Mouse (Mus musculus): ENCODE measurements around the gene Bod1. TPM values are rescaled to one million over a fixed set of nuclear protein-coding genes. Genes with fewer than 3 reads are reported as not detected.

Gene Bod1
- total RNA-seq (2014; rRNA removed; ENCODE audit: low replicate concordance) = 77.1 and 96.1 TPM in 2 replicates
- polyA plus RNA-seq (2015; fragmentation: Nextera tagmentation; extraction: Ambion mirVana) = 65.6 and 69.9 TPM in 2 replicates

- H3K4me3 ChIP-seq (ENCODE audit: low read depth, low read length) = peak within 1 kb of the TSS; percentile 82
- H3K4me1 ChIP-seq (ENCODE audit: control insufficient read depth, insufficient read depth) = 0 out of 2 replicates have a peak, but pooled peaks cover 8% of the 10 kb centered on the region
- peak; percentile 98 for DNase-seq (ENCODE audit: low spot score)
- peak within 1 kb of the TSS; percentile 85 for H3K4me2 ChIP-seq (ENCODE audit: low read depth, low read length)
- no peaks in the 10 kb centered on the region for H3K27me3 ChIP-seq (ENCODE audit: control insufficient read depth, insufficient read depth, low read length)
- peak; percentile 97 for ATAC-seq (ENCODE audit: insufficient read depth, low read depth)
- under 1% methylated on average over 72 of the region's 76 CpGs for WGBS
- TF ChIP-seq EP300 (IDR thresholded peaks at IDR 0.05; ENCODE audit: low read depth) (no peak), CTCF (IDR thresholded peaks at IDR 0.05; ENCODE audit: low read depth) (no peak)
- no peaks in the 10 kb centered on the region for H3K9me3 ChIP-seq (replicated peaks; ENCODE audit: control insufficient read depth, low read length)
- peak within 1 kb of the TSS; percentile 80 for H3K9ac ChIP-seq (replicated peaks; ENCODE audit: low read depth, low read length)
- peaks cover 24% of the 10 kb centered on the region for H3K36me3 ChIP-seq (replicated peaks; ENCODE audit: control insufficient read depth, insufficient read depth, low read length)
- H3K27ac ChIP-seq (ENCODE audit: low read depth) = peak within 1 kb of the TSS; percentile 72
Observed at GRCm38 (mm10) chr11:31671354-31672169, at the start of gene Bod1. Gene Bod1, minus strand, starts transcription at chr11:31671885.

GRCm38 (mm10) chr11:31719090-31719489 is 47.4 kb upstream of the Bod1 start:
- H3K4me1 ChIP-seq (ENCODE audit: control insufficient read depth, insufficient read depth) = peaks cover 16% of the 10 kb centered on the region
- DNase-seq (ENCODE audit: low spot score) = no peak
- H3K4me2 ChIP-seq (ENCODE audit: low read depth, low read length) = no peak overlapping the region
- no peak for ATAC-seq (ENCODE audit: insufficient read depth, low read depth)
- no peak overlapping the region for H3K9ac ChIP-seq (replicated peaks; ENCODE audit: low read depth, low read length)
- TF ChIP-seq EP300 (IDR thresholded peaks at IDR 0.05; ENCODE audit: low read depth) (no peak), CTCF (IDR thresholded peaks at IDR 0.05; ENCODE audit: low read depth) (no peak)
- H3K36me3 ChIP-seq (replicated peaks; ENCODE audit: control insufficient read depth, insufficient read depth, low read length) = no peaks in the 10 kb centered on the region
- H3K4me3 ChIP-seq (ENCODE audit: low read depth, low read length) = no peak overlapping the region
- WGBS = 90% methylated on average over 4 of the region's 4 CpGs
- no peaks in the 10 kb centered on the region for H3K9me3 ChIP-seq (replicated peaks; ENCODE audit: control insufficient read depth, low read length)
- peak overlapping the region; percentile 74; the same call in 1 of the 2 replicates for H3K27ac ChIP-seq (ENCODE audit: low read depth)
- H3K27me3 ChIP-seq (ENCODE audit: control insufficient read depth, insufficient read depth, low read length) = no peaks in the 10 kb centered on the region

- Histone ChIP-seq H3K4me1 (ENCODE audit: control insufficient read depth, insufficient read depth) (peaks cover 24% of the 10 kb centered on the region), H3K36me3 (replicated peaks; ENCODE audit: control insufficient read depth, insufficient read depth, low read length) (no peaks in the 10 kb centered on the region), H3K27ac (ENCODE audit: low read depth) (peak overlapping the region; percentile 74), H3K9me3 (replicated peaks; ENCODE audit: control insufficient read depth, low read length) (no peaks in the 10 kb centered on the region), H3K27me3 (ENCODE audit: control insufficient read depth, insufficient read depth, low read length) (no peaks in the 10 kb centered on the region), H3K4me3 (ENCODE audit: low read depth, low read length) (no peak overlapping the region), H3K9ac (replicated peaks; ENCODE audit: low read depth, low read length) (no peak overlapping the region), H3K4me2 (ENCODE audit: low read depth, low read length) (no peak overlapping the region)
- no peak for TF ChIP-seq CTCF (IDR thresholded peaks at IDR 0.05; ENCODE audit: low read depth)
- TF ChIP-seq EP300 (IDR thresholded peaks at IDR 0.05; ENCODE audit: low read depth) = no peak
- WGBS = 20% methylated on average over 4 of the region's 4 CpGs
- DNase-seq (ENCODE audit: low spot score) = peak; percentile 57
- peak; percentile 49; the same call in 1 of the 2 replicates for ATAC-seq (ENCODE audit: insufficient read depth, low read depth)
Observed at GRCm38 (mm10) chr11:31717926-31718735, 46.4 kb upstream of the Bod1 start.

GRCm38 (mm10) chr11:31713641-31714121 is 42.0 kb upstream of the Bod1 start:
- H3K9ac ChIP-seq (replicated peaks; ENCODE audit: low read depth, low read length) = no peak overlapping the region
- peak; percentile 53; the same call in 1 of the 2 replicates for TF ChIP-seq EP300 (IDR thresholded peaks at IDR 0.05; ENCODE audit: low read depth)
- TF ChIP-seq CTCF (IDR thresholded peaks at IDR 0.05; ENCODE audit: low read depth) = peak; percentile 79

GRCm38 (mm10) chr11:31713116-31713515 is 41.4 kb upstream of the Bod1 start:
- peak overlapping the region; percentile 31; the same call in 1 of the 2 replicates for H3K9ac ChIP-seq (replicated peaks; ENCODE audit: low read depth, low read length)
- ATAC-seq (ENCODE audit: insufficient read depth, low read depth) = no peak
- H3K27me3 ChIP-seq (ENCODE audit: control insufficient read depth, insufficient read depth, low read length) = no peaks in the 10 kb centered on the region
- no peaks in the 10 kb centered on the region for H3K9me3 ChIP-seq (replicated peaks; ENCODE audit: control insufficient read depth, low read length)
- DNase-seq (ENCODE audit: low spot score) = peak; percentile 51
- H3K4me3 ChIP-seq (ENCODE audit: low read depth, low read length) = no peak overlapping the region
- H3K4me1 ChIP-seq (ENCODE audit: control insufficient read depth, insufficient read depth) = peaks cover 20% of the 10 kb centered on the region
- no peaks in the 10 kb centered on the region for H3K36me3 ChIP-seq (replicated peaks; ENCODE audit: control insufficient read depth, insufficient read depth, low read length)
- TF ChIP-seq CTCF (IDR thresholded peaks at IDR 0.05; ENCODE audit: low read depth) = no peak
- no peak for TF ChIP-seq EP300 (IDR thresholded peaks at IDR 0.05; ENCODE audit: low read depth)
- peak overlapping the region; percentile 75 for H3K27ac ChIP-seq (ENCODE audit: low read depth)
- H3K4me2 ChIP-seq (ENCODE audit: low read depth, low read length) = 0 out of 2 replicates have a peak overlapping the region, but pooled peaks have one; percentile 8
- 39% methylated on average over 8 of the region's 8 CpGs for WGBS

More at GRCm38 (mm10) chr11:31713641-31714121, 42.0 kb upstream of the Bod1 start:
- H3K4me3 ChIP-seq (ENCODE audit: low read depth, low read length) = no peak overlapping the region
- H3K27me3 ChIP-seq (ENCODE audit: control insufficient read depth, insufficient read depth, low read length) = no peaks in the 10 kb centered on the region
- no peaks in the 10 kb centered on the region for H3K9me3 ChIP-seq (replicated peaks; ENCODE audit: control insufficient read depth, low read length)
- ATAC-seq (ENCODE audit: insufficient read depth, low read depth) = peak; percentile 89
- H3K27ac ChIP-seq (ENCODE audit: low read depth) = peak overlapping the region; percentile 75
- 15% methylated on average over 6 of the region's 6 CpGs for WGBS
- no peaks in the 10 kb centered on the region for H3K36me3 ChIP-seq (replicated peaks; ENCODE audit: control insufficient read depth, insufficient read depth, low read length)
- DNase-seq (ENCODE audit: low spot score) = peak; percentile 88
- H3K4me1 ChIP-seq (ENCODE audit: control insufficient read depth, insufficient read depth) = peaks cover 26% of the 10 kb centered on the region
- no peak overlapping the region for H3K4me2 ChIP-seq (ENCODE audit: low read depth, low read length)

Data from heart, postnatal 0 days (tissue).